Mouse (Mus musculus) hindbrain, postnatal 0 days (tissue): ENCODE measurements at regions not wholly inside any gene's neighbourhood (a gene's known extent, or its start where the extent isn't known, plus 50 kb on each side); places are given as distances from the start of the nearest gene placed in this dataset.

Experiments used
- ATAC-seq: fragments of 200-750 bp; cut with Nextera tagmentation; 2 replicates; pipeline ENCODE4 v1.8.0; 2017; ENCODE audit warnings: mild to moderate bottlenecking, moderate TSS enrichment, moderate library complexity
- DNase-seq: peaks from one replicate; pipeline ENCODE4 v3.0.0-alpha.2; 2015; ENCODE audit warnings: low spot score
- H3K27ac ChIP-seq: fragments of 300-500 bp; sonication (generic); 2 replicates; pipeline ENCODE4 v1.5.1; 2014; ENCODE audit warnings: mild to moderate bottlenecking
- H3K27me3 ChIP-seq: fragments of 300-500 bp; sonication (generic); 2 replicates; pipeline ENCODE4 v1.6.1; 2014; ENCODE audit warnings: low read length, mixed read lengths; ENCODE audit not compliant: insufficient read depth
- H3K36me3 ChIP-seq: fragments of 300-500 bp; sonication (generic); 2 replicates; pipeline ENCODE4 v1.6.1; 2014; ENCODE audit warnings: low read length, mixed read lengths; ENCODE audit not compliant: insufficient read depth
- H3K4me1 ChIP-seq: fragments of 300-500 bp; sonication (generic); 2 replicates; pipeline ENCODE4 v1.6.1; 2014; ENCODE audit warnings: antibody characterized with exemption, low read length, mixed read lengths; ENCODE audit not compliant: insufficient read depth
- H3K4me2 ChIP-seq: fragments of 300-500 bp; sonication (generic); 2 replicates; pipeline ENCODE4 v1.6.1; 2014; ENCODE audit warnings: low read depth, mild to moderate bottlenecking, low read length, moderate library complexity, mixed read lengths
- H3K4me3 ChIP-seq: fragments of 300-500 bp; sonication (generic); 2 replicates; pipeline ENCODE4 v1.5.1; 2014; ENCODE audit warnings: low read length
- H3K9ac ChIP-seq: fragments of 300-500 bp; sonication (generic); replicated peaks from 2 replicates; pipeline ENCODE4 v1.6.1; 2014; ENCODE audit warnings: mild to moderate bottlenecking, low read length, moderate library complexity, mixed read lengths
- H3K9me3 ChIP-seq: fragments of 300-500 bp; sonication (generic); 2 replicates; pipeline ENCODE4 v1.6.1; 2016; ENCODE audit warnings: low read length, mixed read lengths
- CTCF ChIP-seq: IDR thresholded peaks from 2 replicates; pipeline ENCODE4 v1.5.1; 2016; ENCODE audit warnings: antibody characterized with exemption, control low read depth, low read depth
- WGBS: fragments of 180-500 bp; shearing (Covaris S2); extraction: QIAGEN DNeasy Blood & Tissue Kit; methylation state at CpG from one replicate; pipeline ENCODE4 v1.1.7; 2014; 5-methylcytosine and 5-hydroxymethylcytosine counted together

DNA sequence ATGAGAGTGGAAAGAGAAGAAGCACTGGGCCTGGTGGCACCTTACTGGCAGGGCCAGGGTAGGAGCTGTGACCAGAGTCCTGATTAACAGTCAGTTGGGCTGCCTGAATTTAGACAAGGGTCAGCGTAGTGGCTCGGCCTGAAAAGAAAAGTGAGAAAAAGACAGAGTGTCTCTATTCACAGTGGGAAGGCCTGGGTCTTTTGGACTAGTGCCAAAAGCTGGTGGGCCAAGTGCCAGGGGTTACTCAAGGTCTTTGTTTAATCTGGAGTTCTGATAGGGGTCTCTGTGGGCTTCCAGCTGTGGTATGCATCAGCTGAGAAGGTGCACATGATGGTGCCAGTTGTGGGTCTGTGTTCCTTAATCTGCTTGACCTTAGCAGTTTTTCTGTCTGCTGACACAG is 2129.4 kb upstream of the Pcdh20 start:
- peak; percentile 51 for DNase-seq
- ATAC-seq = peak; percentile 83
- Histone ChIP-seq H3K4me1 (peaks cover 3% of the 10 kb centered on the region; the same call in 1 of the 2 replicates), H3K27ac (no peak overlapping the region), H3K4me3 (no peak overlapping the region), H3K9me3 (no peaks in the 10 kb centered on the region), H3K4me2 (no peak overlapping the region), H3K27me3 (no peaks in the 10 kb centered on the region), H3K9ac (no peak overlapping the region), H3K36me3 (no peaks in the 10 kb centered on the region)
- no peak for TF ChIP-seq CTCF
- WGBS = 18% methylated on average over 2 of the region's 2 CpGs
